Mouse (Mus musculus) ZHBTc4 (cell line): Measurements from ENCODE around the gene Ptgir.

Source experiments
- DNase-seq: peaks from one replicate; pipeline ENCODE4 v3.0.0-alpha.2; 2011; ENCODE audit warnings: low read depth, low spot score

Gene Ptgir

DNA sequence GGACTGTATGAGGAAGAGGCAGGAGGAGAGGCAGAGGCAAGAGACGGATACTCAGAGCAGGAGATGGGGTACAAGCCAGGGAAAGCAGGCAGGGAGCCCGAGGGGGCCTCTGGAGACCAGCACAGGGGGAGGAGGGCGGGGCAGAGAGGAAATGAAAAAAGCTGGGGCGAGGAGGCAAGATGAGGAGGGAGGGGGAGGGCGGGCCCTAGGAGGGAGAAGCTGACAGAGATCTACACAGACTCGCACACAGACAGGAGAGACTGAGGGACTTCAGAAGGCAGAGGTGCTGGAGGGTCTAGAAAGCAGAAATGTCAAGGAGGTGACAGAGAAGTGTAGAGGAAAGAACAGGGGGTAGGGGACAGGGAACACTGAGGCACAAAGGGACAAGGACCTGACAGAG, at the start of gene Ptgir:
TSS of gene Ptgir (plus strand) at position 210 of the 400 bp plus-strand sequence.
- DNase-seq = peak; percentile 42

DNA sequence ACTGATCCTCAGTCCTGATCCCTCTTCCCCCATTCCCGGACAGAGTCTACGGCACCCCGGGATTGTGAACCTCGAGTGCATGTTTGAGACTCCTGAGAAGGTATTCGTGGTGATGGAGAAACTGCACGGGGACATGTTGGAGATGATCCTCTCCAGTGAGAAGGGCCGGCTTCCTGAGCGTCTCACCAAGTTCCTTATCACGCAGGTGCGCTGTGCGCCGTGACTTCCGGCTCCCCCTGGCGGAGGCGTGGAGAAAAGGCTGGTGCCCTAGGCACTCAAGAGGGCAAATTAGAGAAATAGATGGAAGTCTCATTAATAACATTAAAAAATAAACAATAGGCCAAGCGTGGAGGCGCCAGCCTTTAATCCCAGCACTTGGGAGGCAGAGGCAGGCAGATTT, 48.0 kb upstream of the Ptgir start:
- DNase-seq = peak; percentile 83

DNA sequence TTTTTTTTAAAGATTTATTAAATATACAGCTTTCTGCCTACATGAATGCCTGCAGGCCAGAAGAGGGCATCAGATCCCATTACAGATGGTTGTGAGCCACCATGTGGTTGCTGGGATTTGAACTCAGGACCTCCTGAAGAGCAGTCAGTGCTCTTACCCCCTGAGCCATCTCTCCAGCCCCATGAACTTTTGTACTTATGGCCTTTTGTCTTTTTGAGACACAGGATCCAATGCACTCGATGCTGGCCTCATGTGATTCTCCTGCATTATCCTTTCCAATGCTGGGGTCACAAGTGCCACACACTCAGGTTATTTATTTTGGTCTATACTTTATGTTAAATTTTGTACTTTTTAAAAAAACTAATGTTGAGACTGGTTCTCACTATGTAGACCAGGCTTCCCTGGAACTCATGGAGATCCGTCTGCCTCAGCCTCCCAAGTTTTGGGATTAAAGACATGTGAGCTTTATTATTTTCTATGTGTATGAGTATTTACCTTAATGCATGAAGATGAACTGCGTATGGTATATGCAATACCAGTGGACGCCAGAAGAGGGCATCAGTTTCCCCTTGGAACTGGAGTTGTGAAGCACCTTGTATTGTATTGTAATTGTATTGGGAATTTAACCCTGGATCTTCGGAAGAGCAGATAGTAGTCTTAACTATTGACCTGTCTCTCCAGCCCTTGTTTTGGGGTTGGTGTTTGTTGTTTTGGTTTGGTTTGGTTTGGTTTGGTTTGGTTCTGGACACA, 46.2 kb upstream of the Ptgir start:
- DNase-seq = peak; percentile 84

DNA sequence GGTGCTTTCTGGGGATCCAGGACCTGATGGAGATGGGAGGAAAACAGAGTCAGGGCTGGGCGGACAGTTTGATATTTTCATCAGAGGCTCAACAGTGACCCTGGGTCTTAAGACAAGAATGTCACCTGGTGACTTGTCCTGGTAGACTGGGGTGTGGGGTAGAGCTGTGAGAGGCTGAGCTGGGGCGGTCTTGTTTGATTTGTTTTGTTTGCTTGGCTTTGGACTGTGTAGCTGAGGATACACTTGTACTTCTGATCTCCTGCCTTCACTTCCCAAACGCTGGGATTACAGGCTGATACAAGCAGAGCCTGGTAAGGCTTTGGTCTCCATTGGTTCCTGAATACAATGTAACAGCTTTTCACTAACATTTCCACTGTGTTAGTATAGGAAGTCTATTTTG, 38.8 kb upstream of the Ptgir start:
- no peak for DNase-seq

DNA sequence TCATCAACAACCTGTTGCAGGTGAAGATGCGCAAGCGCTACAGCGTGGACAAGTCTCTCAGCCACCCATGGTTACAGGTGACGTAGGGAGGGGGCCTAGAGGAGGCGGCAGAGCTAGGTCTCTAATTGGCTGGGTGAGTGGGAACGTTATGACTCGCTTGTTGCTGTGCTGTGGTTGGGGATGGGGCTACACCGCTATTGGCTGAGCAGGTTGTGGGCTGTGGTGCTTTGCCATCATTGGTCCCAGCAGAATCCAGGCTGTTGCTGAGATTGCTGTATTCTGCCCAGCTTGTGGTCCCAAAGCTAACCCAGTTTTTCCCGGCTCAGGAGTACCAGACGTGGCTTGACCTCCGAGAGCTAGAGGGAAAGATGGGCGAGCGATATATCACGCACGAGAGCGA, 36.8 kb upstream of the Ptgir start:
- DNase-seq = peak; percentile 91

DNA sequence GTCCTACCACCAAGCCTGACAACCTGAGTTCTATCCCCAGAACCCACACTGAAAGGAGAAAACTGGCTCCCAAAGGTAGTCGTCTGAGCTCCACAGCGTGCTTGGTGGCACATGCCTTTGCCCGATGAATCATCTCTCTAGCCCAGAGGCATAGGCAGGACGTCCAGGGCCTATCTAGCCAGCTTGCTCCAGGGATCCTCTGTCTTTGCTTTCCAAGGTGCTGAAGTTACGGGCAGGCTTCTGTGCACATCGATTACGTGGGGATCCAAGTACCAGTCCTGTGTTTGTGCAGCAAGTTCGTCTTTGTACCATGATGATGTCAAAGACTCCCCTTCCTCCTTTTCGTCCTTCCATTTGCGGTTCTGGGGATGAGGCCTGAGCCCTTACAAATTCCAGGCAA, 34.7 kb upstream of the Ptgir start:
- peak; percentile 55 for DNase-seq

DNA sequence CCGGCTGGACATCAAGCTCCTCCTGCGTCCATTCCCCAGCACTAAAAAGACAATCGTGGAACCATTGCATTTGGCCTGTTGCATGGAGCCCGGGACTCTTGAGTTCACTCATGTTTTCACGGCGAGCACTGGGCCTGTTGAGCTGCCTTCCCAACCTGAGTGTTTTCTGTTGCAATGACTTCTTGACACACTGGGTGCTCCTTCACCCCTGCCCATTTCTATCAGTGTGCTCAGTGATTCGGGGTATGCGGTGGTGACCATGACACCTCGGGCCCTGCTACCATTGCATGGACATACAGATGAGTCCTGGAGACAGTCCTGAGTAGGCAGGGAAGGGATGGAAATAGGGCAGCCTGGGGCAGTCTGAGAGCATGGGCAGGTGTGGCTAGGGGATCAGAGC, 33.8 kb upstream of the Ptgir start:
- no peak for DNase-seq

DNA sequence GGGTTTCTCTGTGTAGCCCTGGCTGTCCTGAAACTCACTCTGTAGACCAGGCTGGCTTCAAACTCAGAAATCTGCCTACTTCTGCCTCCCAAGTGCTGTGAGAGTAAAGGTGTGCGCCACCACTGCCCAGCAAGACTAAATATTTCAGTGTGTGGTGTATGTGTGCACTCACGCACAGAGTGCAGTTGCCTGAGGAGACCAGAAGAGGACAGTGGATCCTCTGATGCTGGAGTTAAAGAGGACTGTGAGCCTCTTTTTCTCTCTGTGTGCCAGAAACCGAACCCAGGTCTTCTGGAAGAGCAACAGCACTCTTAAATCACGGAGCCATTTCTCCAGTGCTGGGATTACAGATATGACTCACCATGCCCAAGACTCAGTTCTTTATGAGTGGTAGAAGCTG, 32.9 kb upstream of the Ptgir start:
- no peak for DNase-seq

DNA sequence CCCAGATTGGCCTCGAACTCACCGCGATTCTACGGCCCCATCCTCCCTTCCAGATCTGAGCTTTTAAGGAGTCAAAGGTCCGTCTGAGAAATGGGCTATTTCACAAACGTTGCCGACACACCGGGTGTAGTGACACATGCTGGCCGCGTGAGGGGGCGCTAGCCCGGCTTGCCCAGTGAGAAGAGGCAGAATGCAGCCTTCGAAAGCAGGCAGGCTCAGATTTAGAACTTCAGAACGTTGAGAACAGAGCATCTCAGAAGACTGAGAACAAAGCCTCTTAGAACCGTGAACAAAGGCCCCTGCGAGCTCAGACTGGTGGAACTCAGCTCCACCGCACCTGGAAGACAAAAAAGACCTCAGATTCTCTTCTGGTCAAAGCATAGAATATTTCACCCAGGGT, 32.1 kb upstream of the Ptgir start:
- peak; percentile 92 for DNase-seq

DNA sequence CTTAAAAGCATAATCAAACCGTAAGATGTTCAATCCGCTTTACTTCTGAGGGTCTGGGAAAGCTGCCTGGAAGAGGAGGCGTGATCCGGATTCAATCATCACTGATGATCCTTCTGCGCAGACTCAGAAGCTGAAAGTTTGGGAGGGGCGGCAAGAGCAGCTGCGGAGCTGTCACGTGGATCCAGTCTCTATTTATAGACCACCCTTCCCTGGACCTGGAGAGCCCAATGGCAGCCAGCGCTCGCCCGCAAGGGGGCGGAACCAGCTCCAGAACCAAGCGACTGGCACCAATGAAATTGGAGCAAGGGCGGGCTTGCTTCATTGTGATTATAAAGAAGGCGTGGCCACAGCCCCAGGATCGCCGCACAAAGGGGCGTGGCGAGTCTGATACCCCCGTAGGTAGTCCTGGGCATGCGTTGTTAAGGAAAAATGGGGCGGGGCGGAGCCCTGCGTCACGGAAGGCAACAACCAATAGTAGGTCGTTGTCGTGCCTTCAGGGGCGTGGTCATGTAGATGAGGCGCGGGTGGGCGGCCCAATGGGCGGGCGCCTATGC, 31.5 kb upstream of the Ptgir start:
- peak; percentile 100 for DNase-seq

DNA sequence AGATGAGACGGTGACA, 31.2 kb upstream of the Ptgir start, which contains the start of gene Dact3:
TSS of gene Dact3 (plus strand) at position 8 of the 16 bp plus-strand sequence.
- no peak for DNase-seq

DNA sequence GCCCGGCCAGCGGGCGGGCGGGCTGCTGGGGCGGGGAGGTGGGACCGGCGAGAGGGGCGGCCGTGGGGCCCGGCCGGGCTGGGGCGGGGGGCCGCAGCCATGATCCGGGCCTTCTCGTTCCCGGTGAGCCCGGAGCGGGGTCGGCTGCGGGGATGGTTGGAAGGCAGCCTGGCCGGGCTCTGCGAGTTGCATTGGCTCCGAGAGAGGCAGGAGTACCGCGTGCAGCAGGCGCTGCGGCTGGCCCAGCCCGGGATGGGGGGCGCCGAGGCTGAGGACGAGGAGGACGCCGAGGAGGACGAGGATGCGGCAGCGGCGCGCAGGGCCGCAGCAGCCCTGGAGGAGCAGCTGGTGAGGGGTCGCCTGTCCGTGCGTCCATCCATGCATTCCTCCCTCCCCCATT, 31.0 kb upstream of the Ptgir start:
- no peak for DNase-seq

DNA sequence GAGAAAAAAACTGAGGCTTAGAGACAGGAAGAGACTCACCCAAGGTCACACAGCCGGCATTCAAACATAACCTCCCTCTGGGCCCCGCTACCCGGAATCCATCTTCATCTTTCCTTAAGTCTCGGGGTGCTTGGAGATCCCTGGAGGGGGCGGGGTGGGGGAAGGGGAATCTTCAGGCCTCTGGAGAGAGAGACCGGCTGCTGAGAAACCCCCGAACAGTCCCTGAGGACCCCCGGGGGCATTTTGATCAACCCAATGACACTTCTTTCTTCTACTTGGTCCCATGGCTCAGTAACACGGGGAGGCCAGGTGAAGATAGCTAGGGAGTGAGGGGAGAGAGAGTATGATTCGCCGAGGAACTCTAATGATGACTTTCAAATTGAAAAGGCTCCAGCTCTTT, 30.3 kb upstream of the Ptgir start:
- no peak for DNase-seq

DNA sequence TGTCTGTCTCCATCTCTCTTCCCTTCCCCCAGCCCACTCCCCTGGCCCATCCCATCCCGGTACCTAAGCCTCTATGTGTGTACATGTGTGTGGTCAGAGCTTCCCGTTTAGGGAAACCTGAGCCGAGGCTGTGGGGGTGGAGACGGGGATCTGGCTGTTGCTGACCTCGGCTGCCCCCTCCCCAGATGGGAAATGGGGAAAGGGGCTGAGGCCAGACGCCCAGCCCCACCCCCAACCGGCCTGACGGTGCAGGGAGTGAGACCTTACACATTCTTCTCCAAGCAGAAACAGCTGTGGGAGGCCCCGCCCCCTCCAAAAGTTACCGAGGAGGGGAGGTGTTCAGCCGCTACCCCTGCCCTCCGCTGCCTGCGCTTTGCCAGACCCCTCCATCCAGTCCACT, 29.7 kb upstream of the Ptgir start:
- DNase-seq = peak; percentile 65

DNA sequence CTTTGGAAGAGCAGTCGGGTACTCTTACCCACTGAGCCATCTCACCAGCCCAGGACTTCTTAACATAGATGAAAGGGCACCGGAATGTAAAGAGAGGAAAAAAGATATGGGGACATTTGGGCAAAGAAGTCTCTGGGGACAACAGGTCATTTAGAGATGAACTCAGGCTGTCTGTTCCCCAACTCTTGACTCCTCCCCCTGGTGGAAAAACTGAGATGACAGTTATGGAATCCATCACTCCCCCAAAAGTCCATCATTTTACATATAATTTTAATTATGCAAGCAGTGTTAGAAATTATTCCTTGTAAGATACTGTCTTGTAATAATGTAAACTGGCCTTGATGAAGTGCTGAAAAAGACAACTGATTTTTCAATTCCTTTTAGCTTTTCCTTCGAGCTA, 28.6 kb upstream of the Ptgir start:
- DNase-seq = no peak

DNA sequence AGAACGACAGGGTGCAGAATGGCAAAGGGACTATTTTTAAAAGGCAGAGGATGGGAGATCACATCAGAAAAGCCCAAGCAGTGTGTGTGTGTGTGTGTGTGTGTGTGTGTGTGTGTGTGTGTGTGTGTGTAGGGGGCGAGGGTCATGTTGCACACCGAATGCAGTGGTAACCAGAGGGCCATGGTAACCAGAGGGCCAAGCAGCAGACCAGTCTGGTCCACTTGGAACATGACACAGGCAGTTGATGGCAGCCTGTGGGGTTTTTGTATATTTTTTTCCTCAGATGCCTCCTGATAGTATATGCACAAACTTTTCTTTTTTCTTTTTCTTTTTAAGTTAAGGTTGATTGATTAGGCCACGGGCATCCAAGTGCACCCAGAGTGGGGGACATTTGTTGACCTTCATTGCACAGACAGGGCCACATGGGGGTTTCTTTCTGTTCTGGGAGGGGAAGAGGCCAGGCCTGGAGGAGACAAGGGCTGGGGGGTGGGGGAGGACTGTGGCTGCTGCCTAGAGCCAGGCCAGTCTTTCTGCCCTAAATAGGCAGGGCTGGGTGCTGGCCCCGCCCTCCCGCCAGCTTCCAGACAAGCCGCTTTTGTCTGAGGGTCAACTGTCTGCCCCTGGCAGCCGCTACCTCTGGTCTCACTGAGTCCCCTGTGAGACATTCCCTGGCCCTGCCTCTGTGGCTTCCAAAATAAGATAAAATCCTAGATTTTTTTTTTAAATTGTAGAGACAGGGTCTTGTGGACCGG, 26.3 kb upstream of the Ptgir start:
- peak; percentile 82 for DNase-seq

DNA sequence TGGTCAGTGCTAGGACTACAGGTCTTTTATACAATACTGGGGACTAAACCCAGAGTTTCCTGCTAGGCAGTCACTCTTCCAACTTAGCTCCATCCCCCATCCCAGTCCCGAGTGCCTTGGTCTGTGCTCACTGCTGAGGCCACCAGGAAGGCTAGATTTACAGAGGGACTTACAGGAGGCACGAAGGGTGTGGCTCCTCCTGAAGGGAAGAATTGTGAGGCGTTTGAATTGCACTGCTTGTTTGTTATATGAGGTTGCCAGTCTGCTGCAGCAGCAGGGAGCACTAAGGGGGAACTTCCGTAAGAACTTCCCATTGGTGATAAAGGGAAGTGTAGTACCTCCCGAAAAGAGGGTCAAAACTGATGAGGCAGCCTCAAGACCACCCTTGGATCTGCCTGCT, 25.7 kb upstream of the Ptgir start:
- DNase-seq = no peak

DNA sequence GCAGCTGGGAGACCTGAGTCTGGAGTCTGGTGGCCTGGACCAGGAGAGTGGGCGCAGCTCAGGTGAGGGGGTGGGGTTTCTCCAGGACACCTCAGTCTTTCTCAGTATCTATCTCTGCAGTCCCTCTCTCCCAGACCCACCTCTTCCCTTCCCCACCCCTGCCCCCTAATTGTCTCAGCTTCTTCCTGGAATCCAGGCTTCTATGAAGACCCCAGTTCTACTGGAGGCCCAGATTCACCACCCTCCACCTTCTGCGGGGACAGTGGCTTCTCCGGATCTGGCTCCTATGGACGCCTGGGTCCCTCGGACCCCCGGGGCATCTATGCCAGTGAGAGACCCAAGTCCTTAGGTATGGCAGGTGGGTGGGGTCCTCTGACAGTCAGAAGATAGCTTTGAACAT, 23.1 kb upstream of the Ptgir start:
- no peak for DNase-seq

DNA sequence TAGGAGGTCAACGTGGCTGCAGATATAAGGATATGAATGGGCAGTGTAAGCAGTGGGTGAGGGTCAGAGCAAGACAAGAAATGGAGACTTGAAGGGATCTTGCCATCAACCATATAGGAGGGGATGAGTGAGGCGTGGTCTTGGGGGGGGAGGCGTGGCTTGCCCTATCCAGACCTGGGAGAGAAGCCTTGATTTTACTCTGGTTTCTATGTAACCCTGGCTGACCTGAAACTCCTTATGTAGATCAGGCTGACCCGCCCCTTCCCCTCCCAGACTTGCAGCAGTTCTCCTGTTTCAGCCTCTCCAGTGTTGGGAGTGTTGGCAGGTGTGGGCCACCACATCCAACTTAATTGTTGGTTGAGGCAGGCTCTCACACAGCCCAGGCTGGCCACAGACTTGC, 22.0 kb upstream of the Ptgir start:
- no peak for DNase-seq

DNA sequence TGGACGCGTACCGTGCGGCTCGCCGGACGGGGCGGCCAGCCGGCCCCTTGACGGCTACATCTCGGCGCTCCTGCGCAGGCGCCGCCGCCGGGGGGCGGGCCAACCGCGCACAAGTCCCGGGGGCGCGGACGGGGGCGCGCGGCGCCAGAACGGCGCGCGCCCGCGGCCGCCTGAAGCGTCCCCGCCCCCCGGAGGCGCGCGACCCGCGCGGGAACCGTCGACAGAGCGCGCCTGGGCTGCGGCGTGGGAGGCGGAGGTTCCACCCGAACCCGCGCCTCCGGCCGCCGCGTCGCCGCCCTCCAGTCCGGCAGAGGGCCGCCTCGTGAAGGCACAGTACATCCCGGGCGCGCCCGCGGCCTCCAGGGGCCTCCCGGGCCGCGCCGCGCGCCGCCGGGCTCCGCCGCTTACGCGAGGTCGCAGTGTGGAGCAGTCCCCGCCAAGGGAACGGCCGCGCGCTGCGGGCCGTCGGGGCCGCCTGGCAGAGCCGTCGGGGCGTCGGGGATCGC, 21.0 kb upstream of the Ptgir start:
- DNase-seq = peak; percentile 87

DNA sequence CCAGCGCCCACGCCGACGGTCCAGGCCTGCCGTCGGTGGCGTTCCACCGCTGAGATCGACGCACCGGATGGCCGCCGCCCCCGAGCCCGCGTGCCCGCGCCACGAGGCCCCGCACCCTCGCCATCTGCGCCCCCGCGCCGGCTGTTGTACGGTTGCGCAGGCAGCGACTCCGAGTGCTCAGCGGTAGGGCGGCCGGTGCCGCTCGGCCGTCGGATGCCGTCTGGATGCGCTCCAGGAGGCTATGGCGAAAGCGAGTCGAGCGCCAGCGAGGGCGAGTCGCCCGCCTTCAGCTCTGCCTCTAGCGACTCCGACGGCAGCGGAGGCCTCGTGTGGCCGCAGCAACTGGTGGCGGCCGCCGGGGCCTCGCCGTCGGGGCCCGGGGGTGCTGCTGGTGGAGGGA, 20.4 kb upstream of the Ptgir start:
- peak; percentile 62 for DNase-seq

DNA sequence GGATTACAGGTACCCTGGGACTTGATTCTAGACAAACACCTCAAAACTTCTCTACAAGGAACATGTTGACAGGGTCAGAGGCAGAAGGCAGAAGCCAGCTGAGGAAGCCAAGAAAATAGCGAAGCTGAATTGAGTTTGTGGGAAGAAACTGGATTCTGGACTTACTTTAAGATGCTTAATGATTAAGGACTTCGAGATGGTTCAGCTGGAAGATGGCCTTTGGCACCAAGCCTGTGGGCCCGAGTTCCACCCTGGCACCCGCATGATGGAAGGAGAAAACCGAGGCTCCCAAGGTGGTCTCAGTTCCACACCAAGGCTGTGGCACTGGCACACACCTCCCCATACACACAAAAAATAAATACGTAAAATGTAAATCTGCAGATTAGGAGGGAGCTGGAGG, 15.8 kb upstream of the Ptgir start:
- no peak for DNase-seq

DNA sequence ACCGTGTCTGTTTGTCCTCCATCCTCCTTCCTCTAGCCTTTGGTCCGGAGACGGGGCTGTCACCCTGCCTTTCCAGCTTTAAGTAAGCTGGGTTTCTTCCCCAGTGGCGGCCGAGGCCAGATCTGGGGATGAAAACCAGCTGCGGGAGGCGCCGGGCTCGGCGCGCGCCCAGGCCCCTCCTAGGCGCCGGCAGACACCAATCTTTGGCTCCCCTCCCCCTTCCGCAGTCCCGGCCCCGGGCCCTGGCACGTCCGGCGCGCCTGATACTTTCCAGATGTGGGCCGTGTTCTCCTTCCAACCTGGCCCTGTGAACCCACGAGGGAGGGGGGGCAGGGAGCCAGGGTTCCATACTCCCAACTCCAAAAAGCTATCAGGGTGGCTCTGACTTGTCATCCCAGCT, 15.3 kb upstream of the Ptgir start:
- peak; percentile 60 for DNase-seq
